In genomic region chr11:53958984-53959383, GRCm38 (mm10) we compare ENCODE assay signal across 10 mouse cellular contexts. TPM values are rescaled to one million over a fixed set of nuclear protein-coding genes. Genes with fewer than 3 reads are reported as not detected.
DNase-seq lines count a peak whose midpoint lies in the region; ATAC-seq lines count a peak whose summit lies in the region.
"Had no signal": no experiment of that assay in that cellular context is flagged by ENCODE, and none has a peak within 500 bp of the region (broad histone marks: within the 10 kb centered on the region; RNA-seq: fewer than 3 reads in every experiment).

No protein-coding gene starts in this region.

- no peaks in the 10 kb centered on the region for H3K4me1 ChIP-seq in heart, embryonic 11.5 days (ENCODE audit: control insufficient read depth, insufficient read depth, low read length)
- H3K4me1 ChIP-seq in embryonic facial prominence, embryonic 10.5 days, result 0 out of 2 replicates have a peak, but pooled peaks cover 3% of the 10 kb centered on the region

- ATAC-seq in heart, embryonic 11.5 days (replicated peaks; ENCODE audit: insufficient number of reproducible peaks, low FRiP score, low TSS enrichment), result no peak
- ATAC-seq: hindbrain, embryonic 16.5 days had no signal

- no peak overlapping the region for H3K4me3 ChIP-seq in heart, embryonic 11.5 days (ENCODE audit: low read depth, low read length)
- H3K4me3 ChIP-seq in embryonic facial prominence, embryonic 10.5 days, result no peak overlapping the region

- H3K27ac ChIP-seq in heart, embryonic 11.5 days (ENCODE audit: low read depth, low read length), result no peak overlapping the region
- H3K27ac ChIP-seq in embryonic facial prominence, embryonic 10.5 days (replicated peaks), result no peak overlapping the region

- 52% methylated on average over 3 of the region's 3 CpGs for WGBS in heart, embryonic 11.5 days (ENCODE audit: insufficient replicate concordance)
- 45% methylated on average over 3 of the region's 3 CpGs for WGBS in embryonic facial prominence, embryonic 10.5 days

- no peaks in the 10 kb centered on the region for H3K36me3 ChIP-seq in heart, embryonic 11.5 days (ENCODE audit: control insufficient read depth, insufficient read depth, low read length)
- H3K36me3 ChIP-seq in embryonic facial prominence, embryonic 10.5 days (replicated peaks), result no peaks in the 10 kb centered on the region
- H3K36me3 ChIP-seq: G1E had no signal

- DNase-seq in heart, postnatal 4 days, result peak; percentile 12
- DNase-seq in ovary, postnatal 14 days (ENCODE audit: low spot score), result peak; percentile 4
- DNase-seq in ovary, postnatal 36 days (ENCODE audit: low spot score), result no peak
- DNase-seq in embryonic facial prominence, embryonic 10.5 days (ENCODE audit: low spot score), result peak; percentile 31
- peak; percentile 26 for DNase-seq in retina, embryonic 14.5 days (ENCODE audit: low spot score)
- no peak for DNase-seq in gastrocnemius, adult 18-20 months (ENCODE audit: low spot score)
- DNase-seq in spleen, postnatal 14 days (ENCODE audit: low spot score in 2 of 2), result no peak

- H3K27me3 ChIP-seq in heart, embryonic 11.5 days (ENCODE audit: control insufficient read depth, insufficient read depth, low read length), result no peaks in the 10 kb centered on the region
- no peaks in the 10 kb centered on the region for H3K27me3 ChIP-seq in embryonic facial prominence, embryonic 10.5 days (replicated peaks; ENCODE audit: low read depth, poor library complexity, severe bottlenecking)

- no peak overlapping the region for H3K9ac ChIP-seq in heart, embryonic 11.5 days (ENCODE audit: low read depth, low read length)

- H3K9me3 ChIP-seq in heart, embryonic 11.5 days (replicated peaks; ENCODE audit: control insufficient read depth, low read length), result no peaks in the 10 kb centered on the region
- no peaks in the 10 kb centered on the region for H3K9me3 ChIP-seq in embryonic facial prominence, embryonic 10.5 days
- H3K9me3 ChIP-seq: G1E had no signal

- H3K4me2 ChIP-seq in heart, embryonic 11.5 days, result no peak overlapping the region

RNA-seq across cellular contexts. Expression of gene Slc22a21, which starts 21.1 kb away (rescaled TPM):
- 1 to 10 TPM; 1.9 to 2.4 TPM for total RNA-seq in heart, postnatal 4 days (2021)
- 1.9 and 2.0 TPM in 2 replicates for polyA plus RNA-seq in heart, embryonic 11.5 days (2014; fragmentation: Nextera tagmentation; extraction: Ambion mirVana)
- 2.1 and 2.6 TPM in 2 replicates for polyA plus RNA-seq in embryonic facial prominence, embryonic 10.5 days (2016; fragmentation: Nextera tagmentation; extraction: Ambion mirVana)
- total RNA-seq in gastrocnemius, adult 18-20 months (2021), result under 1 TPM; 0.78 to 0.95 TPM
- total RNA-seq: G1E had no signal
- polyA plus RNA-seq: G1E had no signal

Comparison
In these comparisons a context has a peak if more than half of its experiments do, and no peak if none do; other contexts are left out.
1. DNase-seq: peak in heart, postnatal 4 days (single experiment), ovary, postnatal 14 days (single experiment), embryonic facial prominence, embryonic 10.5 days (single experiment) and retina, embryonic 14.5 days (single experiment); none in ovary, postnatal 36 days (single experiment), gastrocnemius, adult 18-20 months (single experiment) and spleen, postnatal 14 days (0 of 2).